Mouse (Mus musculus) ES-Bruce4 (cell line): ENCODE results near the gene Dynll2.

ENCODE experiments used
- CTCF ChIP-seq: IDR thresholded peaks from one replicate; pipeline ENCODE4 v1.8.1; 2011; ENCODE audit warnings: low read depth, low read length
- EP300 ChIP-seq: IDR thresholded peaks from 2 replicates; pipeline ENCODE4 v1.6.1; 2011; ENCODE audit warnings: low read depth, low read length; ENCODE audit not compliant: insufficient read depth
- POLR2A ChIP-seq: IDR thresholded peaks from one replicate; pipeline ENCODE4 v1.8.1; 2011; ENCODE audit warnings: low read length; ENCODE audit not compliant: insufficient read depth

DNA sequence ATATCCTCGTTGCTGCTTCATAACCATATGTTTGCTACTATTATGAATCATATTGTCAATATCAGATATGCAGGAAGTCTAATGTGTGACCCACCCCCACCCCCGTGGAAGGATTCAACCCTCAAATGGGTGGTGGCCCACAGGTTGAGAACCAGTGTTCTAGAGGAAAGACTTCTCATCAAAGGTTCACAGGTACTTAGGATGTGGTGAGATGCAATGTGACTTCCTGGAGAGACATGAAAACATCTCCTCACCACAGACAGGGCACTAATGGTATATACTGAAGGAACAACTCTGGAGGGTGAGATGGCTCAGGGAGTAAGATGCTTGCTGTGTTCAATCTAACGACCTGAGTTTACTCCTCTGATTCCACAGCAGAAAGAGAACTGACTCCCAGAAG lies 51.9 kb downstream of the Dynll2 start:
- no peak for TF ChIP-seq CTCF
- no peak for TF ChIP-seq POLR2A
- no peak for TF ChIP-seq EP300
